Mouse (Mus musculus): ENCODE data around the gene Fam172a. TPM values are rescaled to one million over a fixed set of nuclear protein-coding genes. Genes with fewer than 3 reads are reported as not detected.

Fam172a gene
- total RNA-seq, 4 experiments from 2014 or later = 23.2 to 34.2 (median 27.7) TPM

DNA sequence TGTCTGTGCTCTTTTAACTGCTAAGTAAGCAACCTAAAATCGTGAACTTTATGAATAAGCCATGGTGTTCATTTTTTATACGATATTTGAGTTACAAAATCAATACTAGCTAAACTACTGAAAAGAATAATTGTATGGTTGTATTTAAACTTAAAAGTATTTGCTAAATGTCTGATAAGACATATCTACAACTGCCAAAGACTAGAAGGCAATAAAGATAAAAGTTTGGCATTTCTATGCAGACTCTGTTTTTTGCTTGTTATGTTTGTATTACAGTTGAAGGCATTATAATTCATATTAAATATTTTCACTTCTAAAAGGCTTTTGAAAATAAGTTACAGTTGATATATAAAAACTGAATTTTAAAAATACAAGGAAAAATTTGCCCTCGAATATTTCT is 274.4 kb downstream of the Fam172a start:
- no peak for DNase-seq

DNA sequence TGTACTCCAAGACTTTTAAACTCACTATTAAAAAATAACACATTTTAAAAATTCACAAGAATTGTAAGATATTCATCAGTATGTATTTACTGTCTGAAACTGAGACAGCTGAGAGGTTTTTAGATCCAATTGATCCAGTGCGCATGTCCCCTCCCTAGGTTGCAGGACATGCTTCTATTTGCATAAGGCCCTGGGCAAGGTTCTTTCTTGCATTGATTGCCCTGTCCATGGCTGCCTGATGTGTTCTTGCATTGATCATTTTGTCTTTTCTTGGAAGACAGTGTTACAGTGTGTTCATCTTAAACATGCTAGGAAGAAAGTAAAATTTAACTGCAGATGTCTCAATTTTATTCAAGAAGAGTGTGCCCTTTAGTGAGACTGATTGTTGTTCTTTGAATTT is 275.3 kb downstream of the Fam172a start:
- DNase-seq = no peak

- DNase-seq = no peak
Measured at GRCm38 (mm10) chr13:77982105-77982851, 280.4 kb downstream of the Fam172a start.

DNA sequence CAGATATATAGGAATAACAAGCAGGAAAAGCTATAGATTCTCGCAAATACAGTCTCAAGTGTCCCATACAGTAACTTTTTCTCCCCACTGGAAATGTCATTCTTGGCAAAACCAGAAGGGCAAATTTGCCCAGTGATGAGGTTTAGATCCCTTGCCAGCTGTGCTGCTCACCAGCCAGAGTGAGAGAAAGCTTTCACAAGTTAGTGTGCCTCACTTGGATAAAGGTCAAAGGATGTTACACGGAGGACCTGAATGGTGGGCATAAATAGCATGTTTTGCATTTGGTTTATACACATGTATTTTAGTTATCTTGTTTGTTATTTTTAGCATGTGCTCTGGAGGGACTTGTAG is 281.0 kb downstream of the Fam172a start:
- DNase-seq = no peak

- DNase-seq = no peak
Measured at GRCm38 (mm10) chr13:77991189-77991886, 289.5 kb downstream of the Fam172a start.

DNA sequence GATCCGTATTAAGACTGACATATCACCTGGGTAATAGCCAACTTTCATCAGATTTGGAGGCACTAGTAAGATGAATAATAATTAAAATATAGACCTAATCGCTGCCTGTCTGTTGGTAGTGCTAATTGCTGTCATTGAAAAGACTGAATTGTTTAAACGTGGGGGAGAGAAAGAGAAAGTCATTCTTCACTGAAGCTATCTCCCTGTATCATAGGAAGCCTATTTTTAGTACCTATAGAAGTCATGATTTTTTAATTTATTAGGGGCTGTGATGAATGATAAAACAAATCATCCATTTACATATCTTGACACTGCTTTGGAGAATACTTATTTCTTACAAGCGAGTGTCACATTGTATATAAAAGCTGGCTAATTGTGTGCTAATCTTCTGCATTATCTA is 302.8 kb downstream of the Fam172a start:
- DNase-seq = no peak

DNA sequence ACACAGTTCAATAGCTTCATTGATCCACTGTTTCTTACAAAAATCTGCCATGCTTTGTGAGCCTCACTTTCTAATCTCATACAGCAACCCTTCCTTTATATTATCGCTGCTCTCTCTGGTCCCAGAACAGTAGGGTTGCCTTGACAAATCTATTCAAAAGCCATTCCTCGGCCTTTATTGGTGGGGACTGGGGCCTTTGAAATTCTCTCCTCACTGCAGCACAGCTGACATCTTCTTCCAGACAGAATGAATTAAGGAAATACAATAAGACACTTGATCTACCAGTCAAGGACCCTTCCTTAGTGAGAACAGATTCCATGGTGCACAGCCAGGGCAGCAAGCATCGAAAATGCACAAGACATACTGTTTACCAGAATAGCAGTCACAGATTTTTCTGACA is 303.5 kb downstream of the Fam172a start:
- no peak for DNase-seq

GRCm38 (mm10) chr13:78010176-78010575 is 308.3 kb downstream of the Fam172a start:
- DNase-seq = peak; percentile 18

- no peak for DNase-seq
Measured at GRCm38 (mm10) chr13:78024683-78025294, 323.0 kb downstream of the Fam172a start, which contains the start of gene Pou5f2. Gene Pou5f2, plus strand, starts transcription at chr13:78024902.

DNA sequence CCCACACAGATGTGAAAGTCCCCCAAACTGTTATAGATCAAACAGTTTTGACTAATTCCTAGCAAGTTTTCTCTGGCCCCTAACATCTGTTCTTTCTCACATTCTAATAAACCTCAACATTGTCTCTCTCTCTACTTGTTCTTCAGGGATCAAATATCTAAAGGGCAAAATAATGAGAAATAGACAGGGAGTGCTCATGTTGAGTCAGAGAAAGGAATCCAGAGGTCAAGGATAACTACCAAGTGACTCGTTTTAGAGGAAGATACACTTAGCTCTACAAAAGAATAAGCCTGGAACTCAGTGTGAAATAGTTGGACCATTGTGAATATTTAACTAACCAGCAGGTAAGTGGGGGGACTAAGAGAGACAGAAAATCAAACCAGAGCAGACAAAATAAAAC is 331.0 kb downstream of the Fam172a start:
- DNase-seq = no peak

- DNase-seq = no peak
Measured at GRCm38 (mm10) chr13:78037203-78037602, 335.4 kb downstream of the Fam172a start.

GRCm38 (mm10) chr13:78043203-78043602 is 341.4 kb downstream of the Fam172a start:
- no peak for DNase-seq

GRCm38 (mm10) chr13:78045116-78045515 is 343.3 kb downstream of the Fam172a start:
- DNase-seq = no peak

DNA sequence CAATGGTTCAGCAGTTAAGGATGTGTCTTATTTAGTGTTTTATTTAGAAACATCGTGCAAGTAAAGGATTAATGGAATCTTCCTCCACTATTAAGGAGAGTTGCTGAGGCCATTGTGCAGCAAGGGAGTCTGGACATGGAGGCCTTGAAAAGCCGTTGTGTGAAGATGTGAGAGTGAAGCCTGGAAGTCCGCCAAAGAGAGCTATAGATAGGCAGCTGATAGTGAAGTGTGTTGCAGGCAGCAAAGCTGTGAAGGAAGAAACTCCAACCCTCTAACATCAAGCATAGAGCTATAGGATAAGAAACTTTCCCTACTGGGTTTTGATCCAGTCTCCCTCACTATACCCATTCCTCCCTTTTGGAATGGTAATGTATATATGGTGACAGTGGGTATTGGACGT is 385.9 kb downstream of the Fam172a start:
- no peak for DNase-seq

GRCm38 (mm10) chr13:78090701-78091100 is 388.9 kb downstream of the Fam172a start:
- no peak for DNase-seq

DNA sequence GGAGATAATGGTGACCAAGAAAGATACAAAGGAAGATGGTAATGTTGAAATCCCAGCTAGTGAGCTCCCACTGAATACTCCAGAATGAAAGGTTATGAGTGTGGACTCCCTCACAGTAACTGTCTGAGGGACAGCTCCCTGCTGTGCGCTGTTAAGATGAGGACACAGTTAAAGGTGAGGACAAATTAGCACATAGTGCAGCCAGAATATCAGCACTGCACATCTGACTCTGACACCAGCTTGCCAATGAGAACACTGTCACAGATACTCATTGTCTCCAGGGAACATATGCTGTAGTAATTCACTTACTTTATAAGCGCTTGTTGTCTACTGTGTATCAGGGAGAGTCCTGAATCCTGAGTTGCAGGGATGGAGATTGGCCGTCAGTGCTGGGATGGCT is 390.1 kb downstream of the Fam172a start:
- DNase-seq = no peak

DNA sequence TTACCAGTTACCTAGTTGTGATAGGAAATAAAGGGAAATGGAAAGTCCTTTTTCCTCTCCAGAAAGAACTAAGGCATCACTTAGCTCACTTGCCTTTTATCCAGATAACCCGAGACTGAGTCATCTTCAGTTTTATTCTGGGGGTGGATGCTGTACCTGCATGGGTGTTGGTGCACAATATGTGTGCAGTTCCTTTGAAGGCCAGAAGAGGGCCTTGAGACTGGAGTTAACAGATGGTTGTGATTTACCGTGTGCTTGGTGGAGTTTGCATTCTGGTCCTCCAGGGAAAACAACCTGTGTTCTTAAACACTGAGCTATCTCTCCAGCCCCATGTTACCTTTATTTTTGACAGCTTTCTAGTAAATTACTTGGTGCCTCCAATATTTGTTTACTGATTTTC is 392.5 kb downstream of the Fam172a start:
- no peak for DNase-seq

- no peak for DNase-seq
Measured at GRCm38 (mm10) chr13:78095071-78095973, 393.5 kb downstream of the Fam172a start.

- no peak for DNase-seq
Measured at GRCm38 (mm10) chr13:78098858-78099445, 397.1 kb downstream of the Fam172a start.

DNA sequence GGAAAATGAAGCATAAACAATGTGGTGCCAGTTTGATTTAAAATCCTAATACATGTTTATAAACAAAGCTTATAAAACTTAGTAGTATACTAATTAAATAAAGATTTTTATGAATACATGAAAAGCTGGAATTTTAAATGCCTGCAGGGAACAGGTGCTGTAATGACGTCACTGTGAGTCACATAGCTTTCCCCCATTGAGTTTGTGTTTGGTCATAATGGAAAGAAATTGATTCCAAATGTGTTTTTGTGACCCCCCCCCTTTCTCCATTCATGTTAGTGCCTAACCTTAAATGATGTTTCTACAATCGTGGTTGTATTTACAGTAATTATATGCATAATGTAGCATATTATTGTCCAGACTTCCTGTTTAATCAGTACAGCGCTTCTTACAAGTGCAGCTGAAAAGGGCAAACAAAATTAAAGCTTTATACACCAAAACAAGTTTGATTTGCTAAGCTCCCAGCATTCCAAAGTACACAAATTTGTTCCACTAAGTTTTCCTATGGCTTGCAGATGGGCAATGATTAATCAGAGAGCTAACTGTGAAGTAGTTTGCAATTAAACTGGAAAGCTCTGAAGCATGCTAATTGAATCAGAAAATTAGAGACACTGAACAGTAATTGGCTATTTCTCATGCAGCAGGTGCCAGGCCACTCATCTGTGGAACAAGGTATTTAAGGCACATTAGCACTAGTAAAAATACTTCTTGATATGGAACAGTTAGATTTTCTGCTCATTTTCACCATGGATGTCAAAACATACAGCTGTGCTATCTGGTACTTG is 398.1 kb downstream of the Fam172a start:
- no peak for DNase-seq

DNA sequence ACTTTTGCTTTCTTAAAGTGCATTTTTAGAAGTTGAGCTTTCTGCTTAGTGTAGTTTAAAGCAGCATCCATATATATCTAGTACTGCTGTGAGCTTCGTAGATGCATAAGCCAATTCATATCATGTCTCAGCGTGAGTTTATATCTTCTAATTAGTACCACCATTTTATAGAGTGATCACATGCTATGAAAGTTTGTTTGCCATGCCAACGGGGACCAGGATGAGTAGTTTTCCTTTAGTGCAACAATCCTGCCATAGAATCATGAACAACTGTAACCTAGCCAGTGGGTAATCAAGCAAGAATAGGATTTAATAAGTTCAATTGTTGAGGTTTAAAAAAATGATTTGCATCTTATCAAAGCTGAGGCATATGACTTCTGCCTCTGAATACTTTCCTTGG is 398.8 kb downstream of the Fam172a start:
- DNase-seq = no peak

Data from adrenal gland, adult 8-10 months (tissue).